Mouse (Mus musculus) midbrain, embryonic 12.5 days (tissue): ENCODE measurements at regions not wholly inside any gene's neighbourhood (a gene's known extent, or its start where the extent isn't known, plus 50 kb on each side); places are given as distances from the start of the nearest gene placed in this dataset.
"Not testable (repeated sequence)": the region's sequence is repeated elsewhere in the genome, so short reads cannot be mapped to it uniquely, and the experiment has no call there.

ENCODE experiments used
- ATAC-seq: fragments of 200-750 bp; cut with Nextera tagmentation; 2 replicates; pipeline ENCODE4 v1.8.0; 2017; ENCODE audit warnings: low read depth, moderate TSS enrichment, moderate library complexity; ENCODE audit not compliant: low FRiP score
- H3K27ac ChIP-seq: fragments of 300-500 bp; sonication (generic); replicated peaks from 2 replicates; pipeline ENCODE4 v1.5.1; 2016; ENCODE audit warnings: mild to moderate bottlenecking
- H3K27me3 ChIP-seq: fragments of 300-500 bp; sonication (generic); 2 replicates; pipeline ENCODE4 v1.6.1; 2016; ENCODE audit warnings: mild to moderate bottlenecking
- H3K36me3 ChIP-seq: fragments of 300-500 bp; sonication (generic); 2 replicates; pipeline ENCODE4 v1.6.1; 2016
- H3K4me1 ChIP-seq: fragments of 300-500 bp; sonication (generic); 2 replicates; pipeline ENCODE4 v1.6.1; 2016
- H3K4me2 ChIP-seq: fragments of 300-500 bp; sonication (generic); replicated peaks from 2 replicates; pipeline ENCODE4 v1.6.1; 2016; ENCODE audit warnings: mild to moderate bottlenecking, moderate library complexity
- H3K4me3 ChIP-seq: fragments of 300-500 bp; sonication (generic); 2 replicates; pipeline ENCODE4 v1.5.1; 2016; ENCODE audit warnings: mild to moderate bottlenecking
- H3K9ac ChIP-seq: fragments of 300-500 bp; sonication (generic); replicated peaks from 2 replicates; pipeline ENCODE4 v1.6.1; 2016; ENCODE audit warnings: mild to moderate bottlenecking, moderate library complexity
- H3K9me3 ChIP-seq: fragments of 300-500 bp; sonication (generic); 2 replicates; pipeline ENCODE4 v1.6.1; 2016; ENCODE audit warnings: mild to moderate bottlenecking
- WGBS: fragments of 180-500 bp; shearing (Covaris S2); methylation state at CpG from one replicate; pipeline ENCODE4 v1.1.7; 2016; 5-methylcytosine and 5-hydroxymethylcytosine counted together

GRCm38 (mm10) chr12:54516039-54516438 is 140.3 kb downstream of the Sptssa start:
- 43% methylated on average over 4 of the region's 4 CpGs for WGBS

GRCm38 (mm10) chr12:54509903-54510302 is 146.5 kb downstream of the Sptssa start:
- Histone ChIP-seq H3K4me3 (no peak overlapping the region), H3K27me3 (peaks cover 3% of the 10 kb centered on the region; the same call in 1 of the 2 replicates), H3K9ac (no peak overlapping the region), H3K27ac (no peak overlapping the region), H3K4me1 (0 out of 2 replicates have a peak, but pooled peaks cover 4% of the 10 kb centered on the region), H3K36me3 (no peaks in the 10 kb centered on the region), H3K9me3 (no peaks in the 10 kb centered on the region), H3K4me2 (no peak overlapping the region)
- WGBS, result 45% methylated on average over 6 of the region's 6 CpGs
- ATAC-seq, result no peak

More at GRCm38 (mm10) chr12:54516039-54516438, 140.3 kb downstream of the Sptssa start:
- not testable (repeated sequence) for H3K27me3 ChIP-seq, H3K4me2 ChIP-seq, ATAC-seq, H3K27ac ChIP-seq, H3K4me3 ChIP-seq, H3K36me3 ChIP-seq, H3K9ac ChIP-seq, H3K9me3 ChIP-seq, H3K4me1 ChIP-seq

- 93% methylated on average over 7 of the region's 7 CpGs for WGBS
These were observed 153.6 kb downstream of the Sptssa start for GRCm38 (mm10) chr12:54502775-54503174.

GRCm38 (mm10) chr12:54499963-54500362 is 156.4 kb downstream of the Sptssa start:
- no peaks in the 10 kb centered on the region for H3K4me1 ChIP-seq
- 75% methylated on average over 3 of the region's 3 CpGs for WGBS
- no peak overlapping the region for H3K9ac ChIP-seq
- H3K4me3 ChIP-seq, result no peak overlapping the region
- H3K4me2 ChIP-seq, result no peak overlapping the region
- H3K27me3 ChIP-seq, result no peaks in the 10 kb centered on the region
- H3K36me3 ChIP-seq, result no peaks in the 10 kb centered on the region
- H3K27ac ChIP-seq, result no peak overlapping the region
- no peak for ATAC-seq
- no peaks in the 10 kb centered on the region for H3K9me3 ChIP-seq

More at GRCm38 (mm10) chr12:54502775-54503174, 153.6 kb downstream of the Sptssa start:
- Histone ChIP-seq H3K27me3 (peaks cover 3% of the 10 kb centered on the region; the same call in 1 of the 2 replicates), H3K9me3 (no peaks in the 10 kb centered on the region), H3K4me1 (no peaks in the 10 kb centered on the region), H3K4me3 (no peak overlapping the region), H3K36me3 (no peaks in the 10 kb centered on the region), H3K27ac (no peak overlapping the region), H3K9ac (no peak overlapping the region), H3K4me2 (no peak overlapping the region)
- no peak for ATAC-seq

- Histone ChIP-seq H3K36me3 (no peaks in the 10 kb centered on the region), H3K4me1 (no peaks in the 10 kb centered on the region), H3K9ac (no peak overlapping the region), H3K4me2 (no peak overlapping the region), H3K4me3 (no peak overlapping the region), H3K9me3 (no peaks in the 10 kb centered on the region), H3K27ac (no peak overlapping the region), H3K27me3 (peaks cover 14% of the 10 kb centered on the region)
- 73% methylated on average over 4 of the region's 4 CpGs for WGBS
- no peak for ATAC-seq
These were observed 160.5 kb downstream of the Sptssa start for GRCm38 (mm10) chr12:54495701-54496374.

- H3K4me1 ChIP-seq, result no peaks in the 10 kb centered on the region
- no peak overlapping the region for H3K27ac ChIP-seq
- H3K4me2 ChIP-seq, result no peak overlapping the region
- no peak overlapping the region for H3K9ac ChIP-seq
- H3K4me3 ChIP-seq, result no peak overlapping the region
- H3K9me3 ChIP-seq, result no peaks in the 10 kb centered on the region
- peaks cover 23% of the 10 kb centered on the region for H3K27me3 ChIP-seq
- H3K36me3 ChIP-seq, result no peaks in the 10 kb centered on the region
- ATAC-seq, result no peak
- WGBS, result 88% methylated on average over 7 of the region's 7 CpGs
These were observed 161.5 kb downstream of the Sptssa start for GRCm38 (mm10) chr12:54494756-54495375.

GRCm38 (mm10) chr12:54492737-54493136 is 163.6 kb downstream of the Sptssa start:
- Histone ChIP-seq H3K36me3 (no peaks in the 10 kb centered on the region), H3K27me3 (peaks cover 32% of the 10 kb centered on the region), H3K9ac (no peak overlapping the region), H3K9me3 (no peaks in the 10 kb centered on the region), H3K4me3 (no peak overlapping the region), H3K4me2 (no peak overlapping the region), H3K4me1 (no peaks in the 10 kb centered on the region), H3K27ac (no peak overlapping the region)
- ATAC-seq, result no peak
- 46% methylated on average over 10 of the region's 10 CpGs for WGBS

GRCm38 (mm10) chr12:54490460-54490859 is 165.9 kb downstream of the Sptssa start:
- H3K9me3 ChIP-seq, result no peaks in the 10 kb centered on the region
- H3K4me3 ChIP-seq, result no peak overlapping the region
- 89% methylated on average over 2 of the region's 2 CpGs for WGBS
- no peak overlapping the region for H3K4me2 ChIP-seq
- no peak overlapping the region for H3K9ac ChIP-seq
- peaks cover 32% of the 10 kb centered on the region for H3K27me3 ChIP-seq
- no peak overlapping the region for H3K27ac ChIP-seq
- H3K36me3 ChIP-seq, result no peaks in the 10 kb centered on the region
- no peak for ATAC-seq
- no peaks in the 10 kb centered on the region for H3K4me1 ChIP-seq

GRCm38 (mm10) chr12:54489675-54490074 is 166.7 kb downstream of the Sptssa start:
- no peak for ATAC-seq
- no peak overlapping the region for H3K9ac ChIP-seq
- no peaks in the 10 kb centered on the region for H3K9me3 ChIP-seq
- peaks cover 32% of the 10 kb centered on the region for H3K27me3 ChIP-seq
- H3K4me2 ChIP-seq, result no peak overlapping the region
- H3K4me3 ChIP-seq, result no peak overlapping the region
- H3K36me3 ChIP-seq, result no peaks in the 10 kb centered on the region
- no peak overlapping the region for H3K27ac ChIP-seq
- 0 out of 2 replicates have a peak, but pooled peaks cover 4% of the 10 kb centered on the region for H3K4me1 ChIP-seq
- WGBS, result 3% methylated on average over 8 of the region's 8 CpGs

- Histone ChIP-seq H3K9ac (no peak overlapping the region), H3K4me1 (0 out of 2 replicates have a peak, but pooled peaks cover 4% of the 10 kb centered on the region), H3K9me3 (no peaks in the 10 kb centered on the region), H3K4me3 (no peak overlapping the region), H3K27me3 (peaks cover 30% of the 10 kb centered on the region), H3K27ac (no peak overlapping the region), H3K4me2 (no peak overlapping the region), H3K36me3 (no peaks in the 10 kb centered on the region)
- ATAC-seq, result no peak
- WGBS, result 87% methylated on average over 4 of the region's 4 CpGs
These were observed 168.7 kb downstream of the Sptssa start for GRCm38 (mm10) chr12:54487689-54488088.

- no peaks in the 10 kb centered on the region for H3K9me3 ChIP-seq
- 75% methylated on average over 4 of the region's 4 CpGs for WGBS
- H3K36me3 ChIP-seq, result no peaks in the 10 kb centered on the region
These were observed 174.4 kb downstream of the Sptssa start for GRCm38 (mm10) chr12:54482020-54482419.

GRCm38 (mm10) chr12:54479841-54480240 is 176.5 kb downstream of the Sptssa start:
- Histone ChIP-seq H3K36me3 (no peaks in the 10 kb centered on the region), H3K27me3 (no peaks in the 10 kb centered on the region), H3K27ac (no peak overlapping the region), H3K4me2 (no peak overlapping the region), H3K4me3 (no peak overlapping the region), H3K9ac (no peak overlapping the region), H3K4me1 (0 out of 2 replicates have a peak, but pooled peaks cover under 1% of the 10 kb centered on the region), H3K9me3 (no peaks in the 10 kb centered on the region)
- no peak for ATAC-seq
- 91% methylated on average over 1 of the region's 1 CpGs for WGBS

More at GRCm38 (mm10) chr12:54482020-54482419, 174.4 kb downstream of the Sptssa start:
- Histone ChIP-seq H3K27me3 (no peaks in the 10 kb centered on the region), H3K4me3 (no peak overlapping the region), H3K27ac (no peak overlapping the region), H3K9ac (no peak overlapping the region), H3K4me2 (no peak overlapping the region), H3K4me1 (0 out of 2 replicates have a peak, but pooled peaks cover 4% of the 10 kb centered on the region)
- ATAC-seq, result no peak
